Mouse (Mus musculus): Measurements from ENCODE around the gene Lpin2. TPM values are rescaled to one million over a fixed set of nuclear protein-coding genes. Genes with fewer than 3 reads are reported as not detected.

Lpin2 gene
- total and polyA plus RNA-seq, 2 experiments from 2014 or later = 39.5 to 48.9 TPM

DNA sequence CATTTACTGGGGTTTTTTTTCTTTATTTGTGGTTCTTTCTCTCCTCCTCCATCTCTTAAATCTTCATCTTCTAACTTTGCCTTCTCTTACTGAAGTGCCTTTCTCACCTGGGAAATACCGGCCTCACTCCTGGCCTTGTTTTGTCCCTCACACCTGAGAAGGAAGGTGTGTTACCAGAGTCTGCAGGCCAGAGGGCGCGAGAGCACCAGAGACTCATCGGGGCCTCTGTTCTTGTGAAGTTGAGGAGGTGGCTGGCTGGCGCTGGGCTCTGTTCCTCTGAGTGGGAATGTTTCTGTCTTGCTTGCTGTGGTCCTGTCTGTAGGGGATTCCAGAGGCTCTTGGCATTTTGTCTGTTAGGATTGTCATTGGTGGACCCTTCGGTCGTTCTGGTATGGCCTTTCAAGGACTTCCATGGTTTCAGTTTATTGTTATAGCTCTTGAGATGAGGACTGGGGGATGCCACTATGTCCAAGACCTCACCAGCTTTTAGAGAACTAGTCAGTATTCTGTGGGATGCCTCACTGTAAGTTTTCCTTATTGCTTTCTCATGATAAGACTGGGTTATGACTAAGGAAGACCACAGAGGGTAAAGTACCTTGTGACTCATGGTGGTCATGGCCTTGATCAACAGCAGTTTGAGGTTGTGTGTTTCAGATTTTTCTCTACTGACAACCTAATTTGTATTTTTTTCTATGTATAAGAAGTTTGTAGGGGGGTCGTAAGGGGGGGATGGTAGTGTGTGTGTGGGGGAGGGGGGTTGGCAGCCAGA, 9.5 kb downstream of the Lpin2 start:
- Histone ChIP-seq H3K4me1 (ENCODE audit: insufficient read depth, low read length) (peaks cover 4% of the 10 kb centered on the region; the same call in 1 of the 2 replicates), H3K27me3 (ENCODE audit: insufficient read depth, low read length) (no peaks in the 10 kb centered on the region), H3K4me2 (ENCODE audit: low read depth, low read length) (no peak overlapping the region), H3K4me3 (ENCODE audit: low read length) (no peak overlapping the region), H3K9ac (replicated peaks; ENCODE audit: low read length) (no peak overlapping the region), H3K36me3 (ENCODE audit: insufficient read depth, low read length) (no peaks in the 10 kb centered on the region), H3K27ac (no peak overlapping the region), H3K9me3 (ENCODE audit: low read length) (no peaks in the 10 kb centered on the region; the same call in 1 of the 2 replicates)
- DNase-seq (ENCODE audit: low spot score) (no peak), ATAC-seq (no peak)
- 79% methylated on average over 8 of the region's 8 CpGs for WGBS
- TF ChIP-seq CTCF (IDR thresholded peaks at IDR 0.05; ENCODE audit: low read depth) = no peak

DNA sequence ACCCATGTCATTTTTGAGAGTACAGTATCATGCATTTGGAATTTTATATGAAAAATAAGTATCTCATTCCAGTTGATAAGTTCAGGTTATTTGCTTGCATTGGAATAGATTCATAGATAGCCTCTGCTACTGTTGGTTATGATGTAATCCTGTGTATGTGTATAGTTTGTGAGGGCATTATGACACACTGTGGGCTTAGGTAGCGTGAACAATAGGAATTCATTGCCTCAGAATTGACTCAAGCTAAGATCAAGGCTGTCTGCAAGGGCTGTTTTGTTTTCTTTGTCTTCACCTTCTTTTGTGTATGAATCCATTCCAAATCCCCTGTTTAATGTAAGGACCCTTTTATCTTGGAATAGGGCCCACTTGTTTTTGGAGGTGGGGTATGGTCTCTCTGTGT, 10.7 kb downstream of the Lpin2 start:
- no peaks in the 10 kb centered on the region for H3K4me1 ChIP-seq (ENCODE audit: insufficient read depth, low read length)

DNA sequence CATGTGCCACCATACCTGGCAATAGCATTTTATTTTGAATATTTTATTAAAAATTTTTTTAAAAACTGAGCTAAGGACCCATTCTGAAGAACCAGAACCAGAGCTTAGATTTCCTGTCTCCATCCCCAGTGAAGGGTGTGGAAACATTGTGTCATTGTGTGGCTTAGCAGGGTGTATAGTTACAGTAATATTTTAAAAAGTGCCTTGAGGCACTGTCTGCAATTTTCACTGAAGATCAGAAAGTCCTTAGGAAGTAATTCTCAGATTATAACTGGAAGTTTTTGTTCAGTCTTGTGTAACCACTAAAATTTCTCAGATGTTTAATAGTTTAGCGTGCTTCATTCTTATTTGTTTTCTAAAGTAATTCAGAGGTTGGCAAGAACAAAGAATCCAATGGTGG, 11.1 kb downstream of the Lpin2 start:
- H3K36me3 ChIP-seq (ENCODE audit: insufficient read depth, low read length) = no peaks in the 10 kb centered on the region
- H3K4me3 ChIP-seq (ENCODE audit: low read length) = no peak overlapping the region
- H3K27me3 ChIP-seq (ENCODE audit: insufficient read depth, low read length) = no peaks in the 10 kb centered on the region
- H3K27ac ChIP-seq = no peak overlapping the region
- ATAC-seq = no peak
- H3K9ac ChIP-seq (replicated peaks; ENCODE audit: low read length) = no peak overlapping the region
- no peak for TF ChIP-seq CTCF (IDR thresholded peaks at IDR 0.05; ENCODE audit: low read depth)
- H3K4me2 ChIP-seq (ENCODE audit: low read depth, low read length) = no peak overlapping the region
- 55% methylated on average over 1 of the region's 1 CpGs for WGBS
- DNase-seq (ENCODE audit: low spot score) = no peak
- H3K4me1 ChIP-seq (ENCODE audit: insufficient read depth, low read length) = no peaks in the 10 kb centered on the region
- H3K9me3 ChIP-seq (ENCODE audit: low read length) = no peaks in the 10 kb centered on the region; the same call in 1 of the 2 replicates

More for the DNA sequence above, 10.7 kb downstream of the Lpin2 start:
- H3K4me2 ChIP-seq (ENCODE audit: low read depth, low read length) = no peak overlapping the region
- no peak overlapping the region for H3K27ac ChIP-seq
- DNase-seq (ENCODE audit: low spot score) = no peak
- no peak for TF ChIP-seq CTCF (IDR thresholded peaks at IDR 0.05; ENCODE audit: low read depth)
- no peaks in the 10 kb centered on the region for H3K27me3 ChIP-seq (ENCODE audit: insufficient read depth, low read length)
- 93% methylated on average over 1 of the region's 1 CpGs for WGBS
- H3K36me3 ChIP-seq (ENCODE audit: insufficient read depth, low read length) = no peaks in the 10 kb centered on the region
- no peak overlapping the region for H3K9ac ChIP-seq (replicated peaks; ENCODE audit: low read length)
- ATAC-seq = no peak
- no peak overlapping the region for H3K4me3 ChIP-seq (ENCODE audit: low read length)
- H3K9me3 ChIP-seq (ENCODE audit: low read length) = no peaks in the 10 kb centered on the region; the same call in 1 of the 2 replicates

DNA sequence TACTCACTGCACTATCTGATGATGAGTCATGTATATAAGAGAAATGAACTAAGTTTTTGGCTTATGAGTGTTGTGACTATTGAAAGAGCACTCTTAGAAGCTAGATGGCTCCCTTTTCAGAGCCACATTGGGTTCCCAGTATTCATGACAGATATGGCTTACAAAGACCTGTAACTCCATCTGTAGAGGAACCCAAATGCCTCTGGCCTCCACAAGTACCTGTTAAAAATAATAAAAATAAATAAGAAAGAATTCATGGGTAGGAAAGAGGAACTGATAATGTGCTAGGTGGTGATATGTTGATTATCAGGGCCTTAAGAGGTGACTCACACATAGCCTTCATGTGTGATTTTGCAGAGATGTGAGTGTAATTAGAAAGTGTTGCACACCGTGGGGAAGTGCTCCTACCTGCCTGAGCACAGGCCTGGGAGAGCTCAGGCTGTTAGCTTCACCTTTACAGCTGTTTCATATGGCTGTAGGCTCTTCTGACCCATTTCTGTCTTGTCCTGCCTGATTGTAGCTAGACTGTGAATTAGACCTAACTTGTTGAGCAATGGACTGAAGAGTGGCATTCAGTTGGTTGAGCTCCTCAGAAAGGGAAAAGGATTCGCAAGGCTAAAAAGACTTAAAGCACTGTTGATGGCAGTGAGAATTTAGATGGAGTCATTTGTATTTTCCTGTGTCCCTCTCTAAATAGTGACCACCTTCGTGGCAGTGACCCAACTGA, 12.7 kb downstream of the Lpin2 start:
- no peak overlapping the region for H3K27ac ChIP-seq
- H3K9me3 ChIP-seq (ENCODE audit: low read length) = no peaks in the 10 kb centered on the region; the same call in 1 of the 2 replicates
- H3K27me3 ChIP-seq (ENCODE audit: insufficient read depth, low read length) = no peaks in the 10 kb centered on the region
- H3K4me3 ChIP-seq (ENCODE audit: low read length) = no peak overlapping the region; the same call in 1 of the 2 replicates
- no peaks in the 10 kb centered on the region for H3K36me3 ChIP-seq (ENCODE audit: insufficient read depth, low read length)
- peak overlapping the region; percentile 51 for H3K4me2 ChIP-seq (ENCODE audit: low read depth, low read length)
- H3K9ac ChIP-seq (replicated peaks; ENCODE audit: low read length) = no peak overlapping the region
- no peaks in the 10 kb centered on the region for H3K4me1 ChIP-seq (ENCODE audit: insufficient read depth, low read length)
- no peak for DNase-seq (ENCODE audit: low spot score)
- TF ChIP-seq CTCF (IDR thresholded peaks at IDR 0.05; ENCODE audit: low read depth) = no peak
- ATAC-seq = no peak
- WGBS = 73% methylated on average over 3 of the region's 3 CpGs

DNA sequence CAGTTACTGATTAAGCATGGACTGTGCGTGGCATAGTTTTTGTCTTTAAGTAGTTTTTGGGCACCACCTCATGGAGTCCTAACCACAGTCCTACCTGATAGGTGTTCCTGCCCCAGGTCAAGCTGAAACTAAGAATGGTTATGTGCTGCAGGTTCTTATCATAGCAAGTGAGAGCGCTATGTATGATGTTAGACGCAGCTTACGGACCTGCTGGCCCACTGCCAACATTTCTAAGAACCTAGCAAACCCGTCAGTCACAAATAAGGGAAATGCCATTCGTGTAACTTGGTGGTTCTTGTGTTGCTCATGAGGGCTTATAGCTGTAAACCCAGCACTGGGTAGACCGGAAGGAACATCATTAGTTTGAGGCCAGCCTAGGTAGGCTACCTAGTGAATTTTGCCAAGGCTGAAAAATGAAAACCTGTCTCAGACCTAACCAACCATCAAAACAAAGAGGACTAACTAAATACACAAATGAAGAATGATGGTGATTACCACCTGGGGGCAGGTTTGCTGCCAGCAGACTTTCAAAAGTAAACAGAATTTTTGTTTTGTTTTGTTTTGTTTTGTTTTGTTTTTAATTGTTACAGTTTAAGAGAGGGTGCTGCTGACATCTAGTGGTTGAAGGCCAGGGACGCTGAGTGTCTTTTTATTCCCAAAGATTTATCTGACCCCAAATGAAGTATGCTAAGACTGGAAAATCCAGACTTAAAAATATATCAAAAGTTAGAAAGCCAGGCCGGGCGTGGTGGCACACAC, 13.5 kb downstream of the Lpin2 start:
- Histone ChIP-seq H3K27ac (no peak overlapping the region), H3K4me3 (ENCODE audit: low read length) (peak overlapping the region; percentile 17), H3K4me2 (ENCODE audit: low read depth, low read length) (peak overlapping the region; percentile 51), H3K9me3 (ENCODE audit: low read length) (no peaks in the 10 kb centered on the region; the same call in 1 of the 2 replicates), H3K36me3 (ENCODE audit: insufficient read depth, low read length) (no peaks in the 10 kb centered on the region), H3K4me1 (ENCODE audit: insufficient read depth, low read length) (no peaks in the 10 kb centered on the region), H3K27me3 (ENCODE audit: insufficient read depth, low read length) (no peaks in the 10 kb centered on the region), H3K9ac (replicated peaks; ENCODE audit: low read length) (no peak overlapping the region)
- 39% methylated on average over 10 of the region's 10 CpGs for WGBS
- DNase-seq (ENCODE audit: low spot score) = peak; percentile 66
- peak; percentile 69 for TF ChIP-seq CTCF (IDR thresholded peaks at IDR 0.05; ENCODE audit: low read depth)
- ATAC-seq = 0 out of 2 replicates have a peak, but pooled peaks have one; percentile 35

DNA sequence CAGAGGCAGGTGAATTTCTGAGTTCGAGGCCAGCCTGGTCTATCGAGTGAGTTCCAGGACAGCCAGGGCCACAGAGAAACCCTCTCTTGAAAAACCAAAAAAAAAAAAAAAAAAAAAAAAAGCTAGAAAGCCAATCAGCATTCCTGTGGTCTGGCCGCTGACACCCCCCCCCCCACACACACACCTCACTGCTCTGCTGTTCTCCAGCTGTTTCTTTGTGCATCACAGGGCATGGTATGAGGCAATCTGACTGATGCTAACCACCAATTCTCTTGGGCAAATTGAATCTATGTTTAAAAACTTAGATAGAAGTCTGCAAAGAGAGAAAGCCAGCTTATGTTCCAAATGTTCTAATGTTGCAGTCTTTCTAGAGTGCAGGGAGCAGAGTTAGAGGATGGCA, 14.1 kb downstream of the Lpin2 start:
- Histone ChIP-seq H3K4me2 (ENCODE audit: low read depth, low read length) (no peak overlapping the region), H3K9ac (replicated peaks; ENCODE audit: low read length) (no peak overlapping the region), H3K9me3 (ENCODE audit: low read length) (no peaks in the 10 kb centered on the region; the same call in 1 of the 2 replicates), H3K36me3 (ENCODE audit: insufficient read depth, low read length) (no peaks in the 10 kb centered on the region), H3K4me3 (ENCODE audit: low read length) (no peak overlapping the region), H3K27me3 (ENCODE audit: insufficient read depth, low read length) (no peaks in the 10 kb centered on the region), H3K27ac (no peak overlapping the region), H3K4me1 (ENCODE audit: insufficient read depth, low read length) (no peaks in the 10 kb centered on the region)
- TF ChIP-seq CTCF (IDR thresholded peaks at IDR 0.05; ENCODE audit: low read depth) = no peak
- 61% methylated on average over 3 of the region's 3 CpGs for WGBS
- ATAC-seq (no peak), DNase-seq (ENCODE audit: low spot score) (no peak)

Data from hindbrain, postnatal 0 days (tissue).